Mouse (Mus musculus): ENCODE measurements at regions not wholly inside any gene's neighbourhood (a gene's known extent, or its start where the extent isn't known, plus 50 kb on each side); places are given as distances from the start of the nearest gene placed in this dataset.
"Not testable (repeated sequence)": the region's sequence is repeated elsewhere in the genome, so short reads cannot be mapped to it uniquely, and the experiment has no call there.

DNA sequence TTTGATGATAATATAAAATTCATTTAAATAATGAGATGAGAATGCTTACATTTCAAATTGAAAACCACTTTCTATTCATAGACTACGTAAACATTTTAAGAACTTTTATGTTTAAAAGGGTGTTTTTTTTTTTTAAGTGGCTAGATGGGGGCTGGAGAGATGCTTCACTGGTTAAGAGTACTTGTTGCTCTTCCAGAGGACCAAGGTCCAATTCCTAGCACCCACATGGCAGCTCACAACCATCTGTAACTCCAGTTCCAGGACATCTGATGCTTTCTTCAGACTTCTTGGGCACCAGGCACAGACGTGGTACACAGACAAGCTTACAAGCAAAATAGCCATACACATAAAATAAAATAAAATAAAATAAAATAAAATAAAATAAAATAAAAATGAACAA is 239.5 kb downstream of the Mef2c start:
- DNase-seq (ENCODE audit: low spot score in 2 of 2): no peak

- no peak for DNase-seq (ENCODE audit: low spot score in 2 of 2)
These were observed 240.4 kb downstream of the Mef2c start for GRCm38 (mm10) chr13:83744110-83744752.

DNA sequence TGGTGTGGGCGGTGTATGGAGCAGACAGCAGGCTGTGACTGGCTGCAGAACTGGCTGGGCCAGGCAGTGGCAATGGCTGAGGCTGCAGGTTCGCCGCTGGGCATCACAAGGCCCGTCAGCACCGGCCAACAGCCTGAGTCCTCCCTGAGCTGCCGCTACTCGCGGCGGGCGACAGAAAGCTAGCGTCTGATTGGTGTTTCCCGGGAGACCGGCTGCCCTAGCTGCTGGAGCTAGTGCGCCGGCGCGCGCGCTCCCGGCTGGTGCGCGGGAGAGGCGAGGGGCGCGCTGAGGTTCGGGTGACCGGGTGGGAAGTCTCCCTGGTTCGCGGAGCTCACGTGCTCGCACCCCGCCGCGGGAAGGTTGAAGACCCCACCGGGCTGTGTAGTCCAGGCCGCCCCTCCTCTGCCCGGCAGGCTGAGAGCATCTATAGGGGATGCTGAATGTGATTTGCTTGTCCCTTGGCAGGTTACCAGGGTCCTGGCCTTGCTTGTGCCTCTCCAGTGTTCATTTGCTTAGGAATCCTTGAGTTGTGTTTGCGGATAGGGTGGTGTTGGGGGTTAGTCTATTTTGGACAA is 241.2 kb downstream of the Mef2c start:
- peak; percentile 91 to 93 for DNase-seq (ENCODE audit: low spot score in 2 of 2)

- DNase-seq (ENCODE audit: low spot score in 2 of 2): no peak
These were observed 242.1 kb downstream of the Mef2c start for GRCm38 (mm10) chr13:83745961-83746360.

- DNase-seq (ENCODE audit: low spot score in 2 of 2): no peak
These were observed 243.8 kb downstream of the Mef2c start for GRCm38 (mm10) chr13:83747671-83748070.

GRCm38 (mm10) chr13:83749376-83750150 is 245.7 kb downstream of the Mef2c start:
- DNase-seq (ENCODE audit: low spot score in 2 of 2): no peak

DNA sequence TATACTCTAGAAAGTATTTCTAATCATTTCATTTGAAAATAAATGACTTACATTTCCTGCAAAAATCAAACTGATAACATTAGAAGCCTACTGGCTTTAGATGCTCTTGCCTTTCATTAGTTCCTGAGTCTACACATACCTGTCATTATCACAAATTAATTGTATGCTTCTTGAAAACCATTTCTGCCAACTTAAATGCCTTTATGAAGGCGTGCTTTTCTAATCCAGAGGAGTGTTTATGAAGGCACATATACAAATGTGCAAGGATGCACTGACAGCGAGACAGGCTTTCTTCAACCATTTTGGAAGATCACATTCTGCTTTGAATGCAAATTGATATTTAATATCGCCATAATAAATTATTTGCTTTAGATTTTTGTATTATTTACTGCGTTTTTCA is 246.6 kb downstream of the Mef2c start:
- no peak for DNase-seq (ENCODE audit: low spot score in 2 of 2)

GRCm38 (mm10) chr13:83760387-83761170 is 256.7 kb downstream of the Mef2c start:
- DNase-seq (ENCODE audit: low spot score in 2 of 2): no peak

DNA sequence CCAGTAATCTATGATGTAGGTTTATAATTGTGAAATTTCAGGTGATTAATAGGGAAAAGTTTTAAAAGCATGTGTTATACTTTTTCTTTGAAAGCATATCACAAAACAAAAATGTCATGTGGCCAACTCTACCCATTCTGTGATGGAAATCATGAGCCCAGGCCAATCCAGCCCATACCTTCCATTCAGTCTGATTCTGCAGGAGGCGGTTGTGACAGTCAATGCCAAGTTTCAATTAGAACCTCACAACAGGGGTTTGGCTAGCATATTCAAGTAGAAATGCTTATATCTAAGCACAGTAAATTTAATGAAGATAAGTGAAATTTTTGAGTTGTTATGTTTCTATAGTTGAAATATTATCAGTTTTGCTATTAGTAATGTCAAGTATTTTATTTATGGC is 258.6 kb downstream of the Mef2c start:
- DNase-seq (ENCODE audit: low spot score in 2 of 2): no peak

GRCm38 (mm10) chr13:83763288-83763687 is 259.5 kb downstream of the Mef2c start:
- not testable (repeated sequence) for DNase-seq (ENCODE audit: low spot score in 2 of 2)

- DNase-seq (ENCODE audit: low spot score in 2 of 2): no peak
These were observed 281.8 kb downstream of the Mef2c start for GRCm38 (mm10) chr13:83785643-83786042.

DNA sequence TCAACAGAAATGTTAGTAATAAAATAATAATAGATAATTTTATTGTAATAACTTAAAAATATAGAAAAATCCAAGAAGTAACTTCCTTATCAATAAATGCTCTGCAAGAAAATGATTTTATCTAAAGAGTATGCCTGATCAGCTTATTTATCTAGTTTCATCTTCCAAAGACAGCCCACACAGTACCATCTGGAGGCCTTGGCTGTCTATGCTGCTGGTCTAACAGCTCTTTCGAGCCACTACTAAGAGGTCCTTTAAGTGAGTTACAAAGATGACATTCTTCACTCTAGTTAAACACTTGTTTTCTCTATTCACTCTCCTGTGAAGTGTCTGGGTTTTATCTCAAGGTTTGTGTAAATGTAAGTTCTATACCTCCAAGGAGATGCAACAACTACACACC is 305.7 kb downstream of the Mef2c start:
- no peak for DNase-seq (ENCODE audit: low spot score in 2 of 2)

DNA sequence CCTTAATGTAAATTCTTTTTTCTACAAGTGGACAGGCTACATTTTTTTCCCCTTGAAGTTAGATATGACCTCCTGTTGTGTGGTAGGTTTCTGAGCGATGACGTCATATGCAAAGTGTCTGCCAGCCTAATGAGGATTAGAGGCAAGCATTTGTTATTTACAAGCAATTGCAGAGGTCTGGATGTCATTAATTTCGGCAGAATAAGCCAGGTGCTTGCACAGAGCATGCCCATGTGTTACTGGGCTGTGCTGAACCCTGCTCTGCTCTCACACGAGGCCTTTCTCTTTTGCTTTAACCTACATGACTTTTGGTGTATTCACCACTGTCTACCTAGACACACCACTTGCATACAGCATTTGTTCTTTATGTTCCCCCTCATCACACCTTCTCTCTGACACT is 316.5 kb downstream of the Mef2c start:
- DNase-seq (ENCODE audit: low spot score in 2 of 2): no peak

GRCm38 (mm10) chr13:83820721-83821120 is 316.9 kb downstream of the Mef2c start:
- no peak for DNase-seq (ENCODE audit: low spot score in 2 of 2)

DNA sequence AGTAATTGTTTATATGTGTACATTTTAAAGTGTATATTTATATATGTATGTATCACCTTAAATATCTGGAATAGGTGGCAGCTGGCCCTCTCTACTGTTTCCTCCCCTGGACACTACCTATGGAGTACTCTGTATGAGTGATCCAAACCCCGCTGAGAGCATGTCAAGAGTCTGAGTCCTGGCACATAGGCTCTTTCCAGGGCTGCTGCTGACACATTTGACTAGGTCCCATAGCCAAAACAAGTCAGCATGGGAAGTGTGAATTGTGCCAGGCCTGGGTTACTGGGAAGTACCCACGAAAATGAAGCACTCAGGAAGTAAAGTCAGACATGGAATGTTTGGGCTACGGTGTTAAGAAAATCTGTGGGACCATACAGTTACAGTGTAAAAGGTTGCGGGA is 321.1 kb downstream of the Mef2c start:
- no peak for DNase-seq (ENCODE audit: low spot score in 2 of 2)

GRCm38 (mm10) chr13:83826841-83827463 is 323.1 kb downstream of the Mef2c start:
- DNase-seq (ENCODE audit: low spot score in 2 of 2): no peak

DNA sequence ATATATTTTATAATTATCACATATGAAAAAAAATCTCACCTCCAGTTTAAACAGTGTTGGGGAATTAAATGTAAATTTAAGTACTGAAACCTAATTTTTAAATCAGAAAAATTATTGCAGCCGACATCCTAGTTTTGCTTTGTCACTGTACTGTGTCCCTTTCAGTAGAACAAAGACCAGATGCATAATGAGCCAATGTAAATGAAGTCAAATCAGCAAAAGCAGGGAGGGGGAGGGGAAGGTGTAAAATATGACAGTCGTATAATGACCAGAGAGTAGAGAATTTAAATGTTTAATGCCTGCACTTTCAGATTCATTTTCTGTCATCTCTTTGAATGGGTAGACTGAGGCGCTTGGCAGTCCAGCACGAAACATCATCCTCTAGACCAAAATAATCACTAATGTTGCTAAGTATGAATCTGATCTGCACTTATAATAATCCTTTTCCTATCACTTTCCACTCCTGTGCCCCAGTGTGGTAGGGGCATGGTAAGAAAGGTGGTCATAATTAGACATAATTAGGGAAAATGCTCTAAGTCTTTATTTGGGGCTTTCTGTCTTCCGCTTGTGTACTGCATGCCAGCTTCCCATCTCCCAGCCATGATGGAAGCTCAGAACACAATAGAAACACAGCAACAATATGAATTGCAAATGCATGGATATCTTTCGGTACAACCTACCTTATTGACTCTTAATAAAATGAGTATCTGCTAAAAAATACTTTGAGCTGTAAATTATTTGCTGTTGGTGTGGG is 356.0 kb upstream of the Tmem161b start:
- no peak for DNase-seq (ENCODE audit: low spot score in 2 of 2)

GRCm38 (mm10) chr13:83867211-83867610 is 354.9 kb upstream of the Tmem161b start:
- DNase-seq (ENCODE audit: low spot score in 2 of 2): no peak

DNA sequence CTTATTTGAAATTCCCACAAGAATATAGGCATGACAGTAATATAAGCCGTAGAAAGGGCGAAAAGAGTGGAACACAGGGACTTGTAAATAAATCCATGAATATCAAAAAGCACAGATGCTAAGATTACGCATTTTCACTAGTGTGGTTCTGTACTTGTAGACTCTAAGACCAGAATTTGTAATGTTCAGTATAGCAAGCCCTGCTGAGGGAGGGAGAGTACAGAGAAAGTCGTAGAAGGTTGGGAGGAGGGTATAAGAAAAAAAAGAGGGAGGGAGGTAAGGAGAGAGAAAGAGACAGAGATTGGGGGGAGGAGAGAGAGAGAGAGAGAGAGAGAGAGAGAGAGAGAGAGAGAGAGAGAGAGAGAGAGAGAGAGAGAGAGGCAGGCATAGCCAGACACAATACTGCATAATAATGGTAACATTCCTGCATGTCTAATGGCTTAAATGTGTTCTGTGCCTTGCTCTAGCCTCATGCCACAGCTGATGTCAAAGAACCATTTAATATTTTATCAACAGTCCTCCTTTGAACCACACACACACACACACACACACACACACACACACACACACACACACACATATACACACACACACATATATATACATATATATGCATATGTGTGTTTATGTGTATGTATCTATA is 354.1 kb upstream of the Tmem161b start:
- DNase-seq (ENCODE audit: low spot score in 2 of 2): no peak

- DNase-seq (ENCODE audit: low spot score in 2 of 2): peak in 1 of 2 experiments; percentile 20
These were observed 353.2 kb upstream of the Tmem161b start for GRCm38 (mm10) chr13:83868922-83869321.
